Mouse (Mus musculus) heart, adult 2 months (tissue): ENCODE measurements around the gene Ninj1. TPM values are rescaled to one million over a fixed set of nuclear protein-coding genes. Genes with fewer than 3 reads are reported as not detected.
A peak's percentile ranks its signal among the peaks of the same experiment; 100 is the strongest.

Experiments
- DNase-seq, 2 experiments: peaks; one replicate each; pipeline ENCODE4 v3.0.0; 2021
- H3K27ac ChIP-seq: fragments of 200-600 bp; 2 replicates; pipeline ENCODE4 v1.8.1; 2022
- H3K27me3 ChIP-seq: fragments of 200-500 bp; 2 replicates; pipeline ENCODE4 v1.6.1; 2012; ENCODE audit warnings: mild to moderate bottlenecking, low read length, inconsistent platforms, mixed read lengths; ENCODE audit not compliant: control insufficient read depth, insufficient read depth
- H3K36me3 ChIP-seq: fragments of 200-500 bp; 2 replicates; pipeline ENCODE4 v1.6.1; 2012; ENCODE audit warnings: low read length, inconsistent platforms; ENCODE audit not compliant: control insufficient read depth, insufficient read depth
- H3K4me1 ChIP-seq: fragments of 200-500 bp; 2 replicates; pipeline ENCODE4 v1.6.1; 2011; ENCODE audit warnings: low read length; ENCODE audit not compliant: control insufficient read depth, insufficient read depth
- H3K4me3 ChIP-seq: fragments of 200-600 bp; 2 replicates; pipeline ENCODE4 v1.8.1; 2022
- H3K79me2 ChIP-seq: fragments of 200-500 bp; replicated peaks from 2 replicates; pipeline ENCODE4 v1.6.1; 2012; ENCODE audit warnings: mild to moderate bottlenecking, inconsistent platforms, low read length, moderate library complexity, mixed read lengths; ENCODE audit not compliant: control insufficient read depth, insufficient read depth
- H3K9ac ChIP-seq: fragments of 200-500 bp; 2 replicates; pipeline ENCODE4 v1.6.1; 2012; ENCODE audit warnings: low read depth, mild to moderate bottlenecking, control low read depth, inconsistent platforms, low read length, mixed read lengths
- CTCF ChIP-seq: fragments of 200-600 bp; IDR thresholded peaks from 2 replicates; pipeline ENCODE4 v1.8.1; 2022; ENCODE audit warnings: antibody characterized with exemption, mild to moderate bottlenecking, moderate library complexity
- EP300 ChIP-seq: fragments of 200-500 bp; IDR thresholded peaks from 2 replicates; pipeline ENCODE4 v1.6.1; 2011; ENCODE audit warnings: low read depth, low read length, control low read depth; ENCODE audit not compliant: insufficient read depth
- POLR2A ChIP-seq: fragments of 200-500 bp; IDR thresholded peaks from 2 replicates; pipeline ENCODE4 v1.6.1; 2011; ENCODE audit warnings: mild to moderate bottlenecking, low read depth, low read length, control low read depth; ENCODE audit not compliant: insufficient read depth
- WGBS: fragments of 180-500 bp; shearing (Covaris S2); methylation state at CpG from one replicate; pipeline ENCODE4 v1.1.7; 2018; 5-methylcytosine and 5-hydroxymethylcytosine counted together
- intact Hi-C: fragments of 180-260 bp; cut with DNase I; formaldehyde crosslinking; loops from one replicate; pipeline ENCODE4 v1.15.1; 2025
- polyA plus RNA-seq: library from polyadenylated mRNA; depleted of rRNA; stranded (reverse); fragments of >200 nt; gene quantifications from 2 replicates; pipeline ENCODE4 v1.2.3, GENCODE M21; 2012
- total RNA-seq, 2 experiments: library from RNA; stranded (reverse); gene quantifications; 2 replicates each; pipeline ENCODE4 v1.2.3; 2021

Ninj1 gene
- total and polyA plus RNA-seq, 3 experiments, result 108 to 220 (median 152) TPM

DNA sequence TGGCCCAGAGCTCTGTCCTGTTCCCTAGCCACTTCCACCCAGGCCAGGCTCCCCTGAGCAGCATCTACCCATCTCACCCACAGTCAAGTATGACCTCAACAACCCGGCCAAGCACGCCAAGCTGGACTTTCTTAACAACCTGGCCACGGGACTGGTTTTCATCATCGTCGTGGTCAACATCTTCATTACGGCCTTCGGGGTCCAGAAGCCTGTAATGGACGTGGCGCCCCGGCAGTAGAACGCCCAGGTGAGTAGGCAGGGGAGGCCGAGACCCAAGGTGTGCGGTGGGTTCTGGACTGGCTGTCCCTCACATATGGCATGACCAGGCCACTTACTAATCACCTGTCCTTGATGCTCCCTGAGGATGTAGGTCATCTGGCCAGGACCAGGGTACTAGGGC, 7.5 kb downstream of the Ninj1 start:
- no peak overlapping the region for H3K9ac ChIP-seq
- H3K27ac ChIP-seq, result no peak overlapping the region
- DNase-seq, result no peak
- WGBS, result 96% methylated on average over 13 of the region's 13 CpGs
- H3K27me3 ChIP-seq, result no peaks in the 10 kb centered on the region
- no peaks in the 10 kb centered on the region for H3K79me2 ChIP-seq
- no peak for TF ChIP-seq POLR2A
- TF ChIP-seq EP300, result no peak
- no peak for TF ChIP-seq CTCF
- intact Hi-C loops, result no loop called here
- H3K36me3 ChIP-seq, result peaks cover 2% of the 10 kb centered on the region; the same call in 1 of the 2 replicates
- no peak overlapping the region for H3K4me3 ChIP-seq
- H3K4me1 ChIP-seq, result peaks cover 12% of the 10 kb centered on the region

DNA sequence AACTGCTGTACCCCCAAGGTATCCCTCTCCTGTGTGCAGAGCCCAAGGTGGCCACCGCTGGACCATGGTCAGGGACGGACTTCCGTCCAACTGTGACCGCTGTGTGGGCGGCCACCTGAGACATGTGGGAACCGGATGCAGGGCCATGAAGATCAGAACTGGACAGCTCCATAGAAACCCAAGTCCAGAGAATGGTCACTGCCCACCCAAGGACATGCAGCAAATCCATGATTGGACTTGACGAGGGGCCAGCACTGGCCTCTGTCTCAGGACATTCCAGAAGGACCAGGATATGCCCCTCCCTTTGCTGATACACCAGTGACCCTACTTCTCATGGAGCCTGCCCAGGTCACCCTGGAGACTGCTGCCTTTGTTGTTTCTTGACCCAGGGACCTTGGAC, 8.4 kb downstream of the Ninj1 start:
- 45% methylated on average over 7 of the region's 7 CpGs for WGBS
- no peak overlapping the region for H3K9ac ChIP-seq
- H3K4me1 ChIP-seq, result peaks cover 7% of the 10 kb centered on the region
- H3K4me3 ChIP-seq, result no peak overlapping the region
- TF ChIP-seq CTCF (no peak), EP300 (no peak), POLR2A (no peak)
- intact Hi-C loops, result no loop called here
- H3K79me2 ChIP-seq, result no peaks in the 10 kb centered on the region
- no peaks in the 10 kb centered on the region for H3K27me3 ChIP-seq
- no peak for DNase-seq
- peaks cover 2% of the 10 kb centered on the region; the same call in 1 of the 2 replicates for H3K36me3 ChIP-seq
- H3K27ac ChIP-seq, result no peak overlapping the region; the same call in 1 of the 2 replicates

DNA sequence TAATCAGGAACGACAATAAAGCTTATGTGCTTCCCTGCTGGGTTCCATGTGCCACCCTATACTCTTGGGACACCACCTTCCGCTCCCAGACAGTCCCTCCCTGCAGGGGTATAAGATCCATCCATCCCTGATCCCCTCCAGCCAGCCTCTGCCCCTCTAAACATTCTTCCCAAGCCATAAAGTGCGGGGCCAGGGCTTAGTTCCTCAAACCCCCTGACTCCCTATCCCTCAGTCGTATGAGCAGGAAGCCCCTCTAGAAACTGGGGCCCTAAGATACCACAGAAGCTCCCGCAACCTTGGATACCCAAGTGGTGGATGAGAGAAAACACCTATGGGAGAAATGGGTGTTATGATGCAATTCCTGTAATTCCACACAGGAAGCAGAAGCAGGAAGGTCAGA, 8.9 kb downstream of the Ninj1 start:
- Histone ChIP-seq H3K36me3 (peaks cover 2% of the 10 kb centered on the region; the same call in 1 of the 2 replicates), H3K9ac (no peak overlapping the region), H3K79me2 (no peaks in the 10 kb centered on the region), H3K4me1 (peaks cover 8% of the 10 kb centered on the region), H3K4me3 (no peak overlapping the region), H3K27me3 (no peaks in the 10 kb centered on the region), H3K27ac (no peak overlapping the region; the same call in 1 of the 2 replicates)
- no peak for TF ChIP-seq POLR2A
- no peak for TF ChIP-seq EP300
- no peak for TF ChIP-seq CTCF
- WGBS, result 81% methylated on average over 5 of the region's 5 CpGs
- no peak for DNase-seq
- intact Hi-C loops, result no loop called here

DNA sequence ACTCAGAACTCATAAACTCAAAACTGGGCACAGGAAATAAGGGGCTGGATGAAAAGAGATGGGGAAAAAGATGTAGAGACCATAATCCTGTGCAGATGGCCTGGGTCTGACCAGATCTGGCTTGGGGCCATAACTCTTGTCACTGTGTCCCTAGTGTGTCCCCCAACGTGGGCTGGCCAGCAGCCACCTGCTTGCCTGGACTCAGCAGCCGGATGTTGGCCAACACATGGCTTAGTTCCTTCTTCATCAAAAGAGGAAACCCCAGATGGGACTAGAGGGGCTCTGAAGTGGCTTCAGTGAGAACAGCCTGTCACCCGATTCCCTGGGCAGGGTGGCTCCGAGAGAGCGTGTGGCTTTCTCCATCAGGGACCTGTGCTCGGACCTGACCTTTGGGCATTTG, 9.5 kb downstream of the Ninj1 start:
- 52% methylated on average over 6 of the region's 6 CpGs for WGBS
- Histone ChIP-seq H3K27me3 (no peaks in the 10 kb centered on the region), H3K4me1 (peaks cover 6% of the 10 kb centered on the region), H3K79me2 (no peaks in the 10 kb centered on the region), H3K36me3 (peaks cover 2% of the 10 kb centered on the region; the same call in 1 of the 2 replicates), H3K4me3 (no peak overlapping the region), H3K9ac (no peak overlapping the region), H3K27ac (no peak overlapping the region)
- 0 out of 2 replicates have a peak, but pooled peaks have one; percentile 23 for TF ChIP-seq EP300
- TF ChIP-seq POLR2A, result no peak
- TF ChIP-seq CTCF, result no peak
- intact Hi-C loops, result no loop called here
- peak; percentile 52 to 75 for DNase-seq

DNA sequence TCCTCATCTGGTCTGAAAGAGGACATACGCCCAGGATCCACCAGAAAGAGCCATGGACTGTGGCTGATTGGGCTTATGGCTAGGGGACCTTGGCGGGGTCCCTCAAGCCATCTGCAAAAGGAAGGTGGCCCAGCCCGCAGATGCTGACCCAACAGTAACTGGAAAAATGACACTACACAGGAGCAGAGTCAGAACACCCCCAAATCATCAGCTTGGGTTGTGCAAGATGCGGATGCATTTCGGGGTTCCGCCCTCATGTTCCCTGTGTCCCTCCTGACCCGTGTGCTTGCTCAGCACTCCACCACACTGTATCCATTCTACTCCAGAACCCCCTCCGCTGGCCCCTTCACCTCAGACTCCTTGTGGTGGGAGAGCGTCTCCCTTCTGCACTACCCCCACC, 11.4 kb downstream of the Ninj1 start:
- Histone ChIP-seq H3K79me2 (no peaks in the 10 kb centered on the region), H3K27ac (no peak overlapping the region), H3K36me3 (peaks cover 2% of the 10 kb centered on the region; the same call in 1 of the 2 replicates), H3K27me3 (no peaks in the 10 kb centered on the region), H3K9ac (no peak overlapping the region), H3K4me3 (no peak overlapping the region), H3K4me1 (peaks cover 6% of the 10 kb centered on the region)
- no peak for DNase-seq
- intact Hi-C loops, result no loop called here
- TF ChIP-seq POLR2A (no peak), CTCF (no peak), EP300 (no peak)
- WGBS, result 86% methylated on average over 9 of the region's 9 CpGs

DNA sequence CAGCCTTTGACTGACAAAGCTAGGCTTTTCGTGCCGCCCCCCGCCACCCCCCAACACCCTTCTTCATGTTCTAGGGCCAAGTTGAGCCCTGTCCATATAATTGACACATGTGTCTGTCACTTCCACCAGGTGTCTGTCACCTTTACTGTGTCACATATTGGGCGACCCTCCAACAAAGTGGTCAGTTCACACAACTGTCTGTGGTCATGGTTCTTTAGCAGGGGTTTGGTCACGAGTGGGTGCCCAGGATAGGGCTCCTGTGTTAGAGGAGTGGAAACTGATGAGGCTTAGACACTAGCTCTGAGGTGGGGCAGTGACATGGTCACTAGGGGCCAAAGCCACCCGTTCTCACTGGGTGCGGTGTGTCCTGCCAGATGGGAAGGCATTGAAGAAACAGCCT, 12.6 kb downstream of the Ninj1 start:
- Histone ChIP-seq H3K79me2 (no peaks in the 10 kb centered on the region), H3K27me3 (no peaks in the 10 kb centered on the region), H3K9ac (no peak overlapping the region), H3K27ac (no peak overlapping the region), H3K4me3 (no peak overlapping the region), H3K4me1 (peaks cover 6% of the 10 kb centered on the region), H3K36me3 (peaks cover 2% of the 10 kb centered on the region; the same call in 1 of the 2 replicates)
- intact Hi-C loops, result no loop called here
- DNase-seq, result no peak
- no peak for TF ChIP-seq EP300
- no peak for TF ChIP-seq CTCF
- no peak for TF ChIP-seq POLR2A
- 92% methylated on average over 7 of the region's 7 CpGs for WGBS
